Mouse (Mus musculus): Measurements from ENCODE around the gene Myl9. TPM values are rescaled to one million over a fixed set of nuclear protein-coding genes. Genes with fewer than 3 reads are reported as not detected.

Myl9 gene
- polyA plus RNA-seq, 1 experiment = 9.4 TPM

GRCm38 (mm10) chr2:156765593-156765992 lies 9.6 kb upstream of the Myl9 start:
- Histone ChIP-seq H3K9me3 (replicated peaks; ENCODE audit: control insufficient read depth, insufficient read depth, low read length, poor library complexity, severe bottlenecking) (peaks cover 19% of the 10 kb centered on the region), H3K27ac (ENCODE audit: insufficient read depth, low read length) (no peak overlapping the region), H3K9ac (ENCODE audit: low read depth, poor library complexity, severe bottlenecking) (no peak overlapping the region), H3K27me3 (ENCODE audit: control insufficient read depth, insufficient read depth, low read length, poor library complexity, severe bottlenecking) (no peaks in the 10 kb centered on the region), H3K36me3 (ENCODE audit: control insufficient read depth, insufficient read depth, low read length, poor library complexity, severe bottlenecking) (peaks cover 16% of the 10 kb centered on the region), H3K4me1 (ENCODE audit: control insufficient read depth, insufficient read depth, low read length) (no peaks in the 10 kb centered on the region), H3K4me3 (ENCODE audit: low read depth, low read length) (no peak overlapping the region)
- TF ChIP-seq CTCF (IDR thresholded peaks at IDR 0.05; ENCODE audit: low read depth, low read length) (no peak), EP300 (IDR thresholded peaks at IDR 0.05; ENCODE audit: insufficient read depth, low read depth, low read length) (no peak)

GRCm38 (mm10) chr2:156766227-156767019 lies 8.8 kb upstream of the Myl9 start:
- no peaks in the 10 kb centered on the region for H3K27me3 ChIP-seq (ENCODE audit: control insufficient read depth, insufficient read depth, low read length, poor library complexity, severe bottlenecking)
- H3K27ac ChIP-seq (ENCODE audit: insufficient read depth, low read length) = no peak overlapping the region
- H3K9me3 ChIP-seq (replicated peaks; ENCODE audit: control insufficient read depth, insufficient read depth, low read length, poor library complexity, severe bottlenecking) = peaks cover 15% of the 10 kb centered on the region
- peaks cover 9% of the 10 kb centered on the region for H3K36me3 ChIP-seq (ENCODE audit: control insufficient read depth, insufficient read depth, low read length, poor library complexity, severe bottlenecking)
- no peaks in the 10 kb centered on the region for H3K4me1 ChIP-seq (ENCODE audit: control insufficient read depth, insufficient read depth, low read length)
- TF ChIP-seq EP300 (IDR thresholded peaks at IDR 0.05; ENCODE audit: insufficient read depth, low read depth, low read length) (no peak), POLR2A (IDR thresholded peaks at IDR 0.05; ENCODE audit: insufficient read depth, low read length) (no peak), CTCF (IDR thresholded peaks at IDR 0.05; ENCODE audit: low read depth, low read length) (no peak)
- no peak overlapping the region for H3K4me3 ChIP-seq (ENCODE audit: low read depth, low read length)
- H3K9ac ChIP-seq (ENCODE audit: low read depth, poor library complexity, severe bottlenecking) = no peak overlapping the region

GRCm38 (mm10) chr2:156767108-156767507 lies 8.1 kb upstream of the Myl9 start:
- TF ChIP-seq CTCF (IDR thresholded peaks at IDR 0.05; ENCODE audit: low read depth, low read length) = no peak
- no peak for TF ChIP-seq POLR2A (IDR thresholded peaks at IDR 0.05; ENCODE audit: insufficient read depth, low read length)
- no peak for TF ChIP-seq EP300 (IDR thresholded peaks at IDR 0.05; ENCODE audit: insufficient read depth, low read depth, low read length)

GRCm38 (mm10) chr2:156769274-156769673 lies 5.9 kb upstream of the Myl9 start:
- Histone ChIP-seq H3K4me3 (ENCODE audit: low read depth, low read length) (no peak overlapping the region), H3K27ac (ENCODE audit: insufficient read depth, low read length) (no peak overlapping the region), H3K9ac (ENCODE audit: low read depth, poor library complexity, severe bottlenecking) (no peak overlapping the region), H3K27me3 (ENCODE audit: control insufficient read depth, insufficient read depth, low read length, poor library complexity, severe bottlenecking) (no peaks in the 10 kb centered on the region), H3K9me3 (replicated peaks; ENCODE audit: control insufficient read depth, insufficient read depth, low read length, poor library complexity, severe bottlenecking) (no peaks in the 10 kb centered on the region), H3K4me1 (ENCODE audit: control insufficient read depth, insufficient read depth, low read length) (no peaks in the 10 kb centered on the region), H3K36me3 (ENCODE audit: control insufficient read depth, insufficient read depth, low read length, poor library complexity, severe bottlenecking) (no peaks in the 10 kb centered on the region)
- TF ChIP-seq CTCF (IDR thresholded peaks at IDR 0.05; ENCODE audit: low read depth, low read length) = no peak
- TF ChIP-seq EP300 (IDR thresholded peaks at IDR 0.05; ENCODE audit: insufficient read depth, low read depth, low read length) = no peak
- TF ChIP-seq POLR2A (IDR thresholded peaks at IDR 0.05; ENCODE audit: insufficient read depth, low read length) = no peak

More at GRCm38 (mm10) chr2:156767108-156767507, 8.1 kb upstream of the Myl9 start:
- H3K4me3 ChIP-seq (ENCODE audit: low read depth, low read length) = no peak overlapping the region
- H3K27ac ChIP-seq (ENCODE audit: insufficient read depth, low read length) = no peak overlapping the region
- H3K4me1 ChIP-seq (ENCODE audit: control insufficient read depth, insufficient read depth, low read length) = no peaks in the 10 kb centered on the region
- peaks cover 4% of the 10 kb centered on the region; the same call in 1 of the 2 replicates for H3K36me3 ChIP-seq (ENCODE audit: control insufficient read depth, insufficient read depth, low read length, poor library complexity, severe bottlenecking)
- H3K27me3 ChIP-seq (ENCODE audit: control insufficient read depth, insufficient read depth, low read length, poor library complexity, severe bottlenecking) = no peaks in the 10 kb centered on the region
- H3K9me3 ChIP-seq (replicated peaks; ENCODE audit: control insufficient read depth, insufficient read depth, low read length, poor library complexity, severe bottlenecking) = peaks cover 10% of the 10 kb centered on the region
- no peak overlapping the region for H3K9ac ChIP-seq (ENCODE audit: low read depth, poor library complexity, severe bottlenecking)

GRCm38 (mm10) chr2:156773470-156773869 lies 1.8 kb upstream of the Myl9 start:
- H3K4me1 ChIP-seq (ENCODE audit: control insufficient read depth, insufficient read depth, low read length) = no peaks in the 10 kb centered on the region
- H3K9me3 ChIP-seq (replicated peaks; ENCODE audit: control insufficient read depth, insufficient read depth, low read length, poor library complexity, severe bottlenecking) = no peaks in the 10 kb centered on the region
- no peak overlapping the region for H3K4me3 ChIP-seq (ENCODE audit: low read depth, low read length)
- no peak for TF ChIP-seq POLR2A (IDR thresholded peaks at IDR 0.05; ENCODE audit: insufficient read depth, low read length)
- no peak overlapping the region for H3K9ac ChIP-seq (ENCODE audit: low read depth, poor library complexity, severe bottlenecking)
- no peak overlapping the region for H3K27ac ChIP-seq (ENCODE audit: insufficient read depth, low read length)
- no peaks in the 10 kb centered on the region for H3K27me3 ChIP-seq (ENCODE audit: control insufficient read depth, insufficient read depth, low read length, poor library complexity, severe bottlenecking)
- H3K36me3 ChIP-seq (ENCODE audit: control insufficient read depth, insufficient read depth, low read length, poor library complexity, severe bottlenecking) = no peaks in the 10 kb centered on the region

GRCm38 (mm10) chr2:156774035-156774737 lies 1.0 kb upstream of the Myl9 start:
- TF ChIP-seq EP300 (IDR thresholded peaks at IDR 0.05; ENCODE audit: insufficient read depth, low read depth, low read length) (no peak), POLR2A (IDR thresholded peaks at IDR 0.05; ENCODE audit: insufficient read depth, low read length) (no peak), CTCF (IDR thresholded peaks at IDR 0.05; ENCODE audit: low read depth, low read length) (no peak)
- no peaks in the 10 kb centered on the region for H3K9me3 ChIP-seq (replicated peaks; ENCODE audit: control insufficient read depth, insufficient read depth, low read length, poor library complexity, severe bottlenecking)
- H3K9ac ChIP-seq (ENCODE audit: low read depth, poor library complexity, severe bottlenecking) = no peak overlapping the region
- no peaks in the 10 kb centered on the region for H3K36me3 ChIP-seq (ENCODE audit: control insufficient read depth, insufficient read depth, low read length, poor library complexity, severe bottlenecking)
- no peaks in the 10 kb centered on the region for H3K27me3 ChIP-seq (ENCODE audit: control insufficient read depth, insufficient read depth, low read length, poor library complexity, severe bottlenecking)
- no peak overlapping the region for H3K4me3 ChIP-seq (ENCODE audit: low read depth, low read length)
- H3K27ac ChIP-seq (ENCODE audit: insufficient read depth, low read length) = no peak overlapping the region
- no peaks in the 10 kb centered on the region for H3K4me1 ChIP-seq (ENCODE audit: control insufficient read depth, insufficient read depth, low read length)
